Mouse (Mus musculus) yolk sac, embryonic 10.5 days (tissue): Measurements from ENCODE around the gene Zwint.

ENCODE experiments used
- DNase-seq: peaks from one replicate; pipeline ENCODE4 v3.0.0-alpha.2; 2017; ENCODE audit warnings: low spot score

The Zwint gene

DNA sequence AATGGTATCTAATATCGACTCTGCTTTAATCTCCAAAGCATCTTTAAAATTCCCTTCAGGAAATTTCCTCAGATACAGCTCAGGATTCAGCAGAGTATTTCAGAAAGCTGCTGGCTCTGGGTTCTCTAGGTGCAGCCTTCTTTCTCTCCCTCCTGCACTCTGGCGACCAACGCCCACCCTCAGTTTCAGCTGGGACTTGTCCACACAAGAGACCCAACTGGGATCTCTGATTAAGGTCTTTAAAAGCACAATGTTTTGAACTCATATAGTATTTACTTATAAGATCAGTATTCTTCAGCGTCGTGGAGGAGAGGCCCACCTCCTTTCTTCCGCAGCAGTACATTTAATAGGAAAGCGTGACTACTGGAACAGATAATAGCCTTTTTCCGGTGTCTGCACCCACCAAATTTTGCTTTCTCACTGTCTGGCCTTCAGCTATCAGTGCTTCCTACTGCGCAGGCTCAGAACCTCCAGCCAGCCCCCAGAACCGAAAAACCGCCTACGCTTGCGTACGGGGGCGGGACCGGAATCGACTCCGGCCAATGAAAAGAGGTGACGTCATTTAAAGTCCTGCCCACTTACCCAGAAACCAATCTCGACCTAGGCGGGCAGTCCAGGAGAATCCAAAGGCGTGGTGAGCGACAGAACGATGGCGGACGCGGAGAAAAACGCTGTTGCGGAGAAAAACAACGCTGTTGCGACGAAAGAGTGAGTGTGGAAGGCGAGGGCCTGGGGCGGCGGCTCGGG lies at the start of gene Zwint:
Gene Zwint (plus strand): TSS at position 576 of the 747 bp plus-strand sequence.
- DNase-seq = peak; percentile 96

DNA sequence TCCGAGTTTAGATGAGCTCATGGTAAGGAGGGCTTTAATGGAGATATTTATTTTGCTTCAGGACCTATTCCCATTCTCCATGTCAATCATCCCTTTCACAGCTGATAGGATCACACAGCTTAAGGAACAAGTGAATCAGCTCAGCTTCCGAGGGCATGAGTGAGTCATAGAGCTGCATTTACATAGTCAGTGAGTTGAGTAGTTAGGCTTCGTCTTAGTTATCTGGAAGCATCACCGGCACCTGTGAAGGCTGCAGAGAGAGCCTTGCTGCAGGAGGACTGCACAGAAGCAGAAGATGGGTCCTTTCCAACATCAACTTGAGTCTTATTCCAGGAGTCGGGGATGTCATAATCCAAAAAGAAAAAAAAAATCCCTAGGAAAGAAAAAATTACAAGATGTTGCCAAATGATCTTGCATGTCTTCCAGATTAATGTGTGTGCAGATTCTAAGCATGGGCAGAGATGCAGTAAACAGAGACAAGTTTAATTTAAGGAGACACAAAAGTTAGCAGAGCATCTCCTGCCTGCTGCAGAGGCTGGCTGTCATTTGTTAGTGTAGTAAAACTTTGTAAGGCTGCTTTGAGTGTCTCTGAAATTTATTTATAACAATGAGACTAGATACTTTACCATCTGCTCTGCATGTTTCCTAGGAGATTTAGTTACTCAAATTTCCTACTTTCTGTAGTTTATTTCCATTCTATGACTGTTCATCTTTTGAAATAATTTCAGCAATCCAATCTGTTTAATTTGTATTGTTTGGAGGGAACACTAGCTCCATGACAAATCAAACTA lies 41.3 kb upstream of the Zwint start:
- DNase-seq = no peak

- DNase-seq = no peak
These were observed 38.5 kb upstream of the Zwint start for GRCm38 (mm10) chr10:72616153-72616552.

GRCm38 (mm10) chr10:72620527-72620926 lies 34.1 kb upstream of the Zwint start:
- no peak for DNase-seq

GRCm38 (mm10) chr10:72623561-72623960 lies 31.1 kb upstream of the Zwint start:
- DNase-seq = no peak

DNA sequence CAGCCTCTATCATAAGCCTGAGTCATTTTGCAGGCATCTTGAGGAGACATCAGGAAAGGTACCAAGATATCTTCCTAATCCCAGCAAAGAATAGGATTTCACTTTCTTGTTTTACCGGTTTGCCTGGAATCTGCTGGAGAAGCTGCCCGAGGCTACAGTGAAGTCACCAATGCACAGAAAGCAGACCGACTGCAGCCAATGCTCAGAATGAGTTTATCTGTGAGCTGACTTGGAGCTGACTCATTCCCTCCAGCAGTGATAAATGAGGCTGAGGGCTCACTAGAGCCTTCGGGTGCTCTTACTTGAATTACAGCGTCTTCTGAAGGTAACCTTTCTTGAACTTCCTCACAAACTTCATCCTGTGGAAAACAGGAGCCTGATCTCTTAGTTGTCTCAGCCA lies 20.5 kb upstream of the Zwint start:
- DNase-seq = no peak

DNA sequence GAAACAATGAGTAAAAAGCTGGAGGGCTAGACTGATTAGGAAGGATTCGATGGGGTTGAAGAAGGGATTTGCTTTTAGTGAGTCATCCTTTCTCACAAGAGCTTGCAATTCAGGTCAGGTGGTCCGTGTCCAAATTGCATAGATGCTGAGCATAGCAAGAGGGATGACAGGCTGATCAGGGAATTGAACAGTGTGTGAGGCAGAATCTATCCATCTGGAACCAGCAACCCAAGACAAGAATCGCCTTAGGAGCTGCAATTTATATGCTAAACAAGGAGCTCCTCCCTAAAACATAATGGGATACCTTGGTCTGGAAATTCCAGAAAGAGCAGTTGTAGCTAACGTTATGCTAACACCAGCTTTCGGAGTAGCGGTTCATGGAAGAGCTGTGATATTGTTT lies 3.8 kb upstream of the Zwint start:
- DNase-seq = no peak

GRCm38 (mm10) chr10:72653797-72654196 lies 848 bp upstream of the Zwint start:
- DNase-seq = no peak

DNA sequence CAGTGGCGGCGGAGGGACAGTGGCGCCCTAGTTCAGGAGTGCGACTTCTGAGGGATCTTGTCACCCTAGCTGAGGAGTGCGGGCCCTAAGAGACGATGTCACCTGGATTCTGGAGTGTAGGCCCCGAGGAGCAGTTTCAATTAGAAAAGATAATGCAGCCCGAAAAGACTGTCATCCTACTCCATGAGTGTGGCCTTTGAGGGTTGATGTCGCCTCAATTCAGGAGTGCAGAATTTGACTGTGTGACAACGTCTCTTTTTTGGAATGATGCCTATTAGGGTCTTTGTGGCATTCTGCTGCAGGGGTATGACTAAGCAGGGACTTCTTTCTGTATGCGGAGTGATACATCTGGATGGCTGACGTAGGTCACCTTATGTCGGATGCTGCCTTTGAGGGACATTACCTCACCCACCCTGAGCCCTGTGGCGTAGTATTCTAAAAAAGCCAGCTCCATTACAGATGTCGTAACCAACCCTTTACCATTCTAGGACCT lies 418 bp downstream of the Zwint start:
- peak; percentile 78 for DNase-seq

DNA sequence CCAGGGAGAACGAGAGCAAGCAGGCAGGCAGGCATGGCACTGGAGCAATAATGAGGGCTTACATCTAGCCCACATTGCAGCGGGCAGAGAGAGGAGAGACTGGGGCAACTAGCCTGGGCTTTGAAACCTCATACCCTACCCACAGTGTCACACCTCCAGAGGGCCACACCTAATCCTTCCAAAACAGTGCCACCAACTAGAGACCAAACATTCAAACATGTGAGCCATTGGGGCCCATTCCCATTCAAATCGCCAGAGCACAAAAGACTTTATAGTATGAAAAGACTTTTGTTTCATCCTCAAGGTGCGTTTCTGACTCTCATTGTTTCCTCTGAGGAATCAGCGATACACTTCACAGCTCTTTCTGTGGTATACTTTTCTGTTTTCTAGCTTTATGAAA lies 4.6 kb downstream of the Zwint start:
- DNase-seq = no peak

DNA sequence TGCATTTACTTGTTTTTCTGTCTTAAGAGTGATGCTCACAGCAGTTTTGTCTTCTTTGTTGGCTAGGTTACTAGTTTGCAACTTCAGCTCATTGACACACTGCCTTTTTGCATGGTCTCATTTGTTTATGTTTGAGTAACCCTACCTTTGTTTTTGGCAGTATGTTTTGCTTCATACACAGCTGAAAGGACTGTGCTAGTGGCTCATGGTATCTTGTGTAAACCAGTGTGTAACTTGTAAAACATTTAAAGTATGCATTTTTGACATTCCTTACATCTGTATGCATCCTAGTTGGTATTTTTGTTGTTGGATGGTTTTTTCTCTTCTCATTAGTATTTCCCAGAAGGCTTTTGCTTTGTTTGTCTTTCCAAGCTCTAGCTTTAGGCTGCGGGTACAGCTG lies 5.7 kb downstream of the Zwint start:
- no peak for DNase-seq

DNA sequence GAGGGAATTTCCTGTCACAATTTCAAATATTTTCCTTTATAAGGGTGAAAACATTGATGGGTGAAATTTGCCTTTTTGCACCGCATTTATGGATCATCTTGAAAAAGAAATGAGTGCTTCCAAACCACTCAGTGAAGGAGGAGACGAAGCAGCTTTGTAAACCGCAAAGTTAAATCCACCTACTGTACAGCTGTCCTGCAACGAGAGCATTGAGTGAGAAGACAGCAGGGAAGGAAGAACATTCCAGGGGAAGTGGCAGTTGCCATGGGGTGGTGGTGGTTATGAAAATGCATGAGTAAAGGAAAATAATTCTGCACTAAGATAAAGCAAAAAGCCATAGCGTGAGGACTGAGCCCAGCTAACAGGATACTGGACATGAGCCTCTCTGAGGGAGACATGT lies 13.2 kb downstream of the Zwint start:
- no peak for DNase-seq

GRCm38 (mm10) chr10:72669086-72669485 lies 14.4 kb downstream of the Zwint start:
- no peak for DNase-seq

DNA sequence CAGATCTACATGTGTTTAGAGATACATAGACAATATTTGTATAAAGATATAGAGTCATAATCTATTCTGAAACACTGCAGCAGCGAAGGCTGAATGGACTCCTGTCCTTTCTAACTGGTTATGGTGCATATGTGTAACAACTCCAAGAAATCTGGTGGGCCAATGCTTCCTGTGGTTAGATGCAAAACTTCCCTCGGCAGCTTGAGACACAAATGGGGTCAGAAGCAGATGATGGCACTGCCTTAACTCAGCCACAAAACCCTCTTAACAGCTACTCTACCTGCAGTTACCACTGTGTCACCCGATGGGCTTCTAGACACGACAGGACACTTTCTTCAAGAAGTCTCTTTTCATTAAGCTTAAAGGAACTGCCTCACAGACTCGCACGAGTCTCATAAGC lies 21.3 kb downstream of the Zwint start:
- DNase-seq = no peak

GRCm38 (mm10) chr10:72676550-72676949 lies 21.9 kb downstream of the Zwint start:
- DNase-seq = no peak

GRCm38 (mm10) chr10:72679086-72679485 lies 24.4 kb downstream of the Zwint start:
- no peak for DNase-seq

- no peak for DNase-seq
These were observed 46.4 kb downstream of the Zwint start for GRCm38 (mm10) chr10:72701092-72701491.

- no peak for DNase-seq
These were observed 59.1 kb downstream of the Zwint start for GRCm38 (mm10) chr10:72713754-72714153.
